Mouse (Mus musculus): ENCODE data around the gene Olfr92. TPM values are rescaled to one million over a fixed set of nuclear protein-coding genes. Genes with fewer than 3 reads are reported as not detected.

Olfr92 gene
- polyA plus RNA-seq, 1 experiment from 2014 or later: not detected

- Histone ChIP-seq H3K9me3 (ENCODE audit: control insufficient read depth, low read length) (no peaks in the 10 kb centered on the region), H3K4me2 (replicated peaks; ENCODE audit: low read depth) (no peak within 1 kb of the TSS), H3K36me3 (ENCODE audit: control insufficient read depth, insufficient read depth, low read length) (no peaks in the 10 kb centered on the region), H3K9ac (ENCODE audit: low read length) (no peak within 1 kb of the TSS), H3K4me1 (replicated peaks; ENCODE audit: control insufficient read depth, insufficient read depth) (no peaks in the 10 kb centered on the region), H3K27ac (replicated peaks) (no peak within 1 kb of the TSS), H3K27me3 (ENCODE audit: control insufficient read depth, insufficient read depth, low read length) (no peaks in the 10 kb centered on the region), H3K4me3 (ENCODE audit: low read depth, low read length) (no peak within 1 kb of the TSS)
- DNase-seq (ENCODE audit: low spot score) (no peak), ATAC-seq (ENCODE audit: low FRiP score, low TSS enrichment) (no peak)
- TF ChIP-seq EP300 (optimal IDR thresholded peaks at IDR 0.05) (no peak), CTCF (IDR thresholded peaks at IDR 0.05; ENCODE audit: low read depth) (no peak)
Measured at GRCm38 (mm10) chr17:37088399-37088798, 31.5 kb downstream of the Olfr92 start, which contains the start of gene Olfr90. TSS of gene Olfr90 (minus strand) at chr17:37088499.

- TF ChIP-seq EP300 (optimal IDR thresholded peaks at IDR 0.05) (no peak), CTCF (IDR thresholded peaks at IDR 0.05; ENCODE audit: low read depth) (no peak)
- H3K9ac ChIP-seq (ENCODE audit: low read length): no peak overlapping the region
- no peak for DNase-seq (ENCODE audit: low spot score)
- no peak overlapping the region for H3K4me3 ChIP-seq (ENCODE audit: low read depth, low read length)
- no peak overlapping the region for H3K4me2 ChIP-seq (replicated peaks; ENCODE audit: low read depth)
- H3K27ac ChIP-seq (replicated peaks): no peak overlapping the region
- WGBS: 68% methylated on average over 10 of the region's 10 CpGs
- no peaks in the 10 kb centered on the region for H3K36me3 ChIP-seq (ENCODE audit: control insufficient read depth, insufficient read depth, low read length)
- no peak for ATAC-seq (ENCODE audit: low FRiP score, low TSS enrichment)
- H3K27me3 ChIP-seq (ENCODE audit: control insufficient read depth, insufficient read depth, low read length): no peaks in the 10 kb centered on the region
- H3K4me1 ChIP-seq (replicated peaks; ENCODE audit: control insufficient read depth, insufficient read depth): no peaks in the 10 kb centered on the region
- no peaks in the 10 kb centered on the region for H3K9me3 ChIP-seq (ENCODE audit: control insufficient read depth, low read length)
Measured at GRCm38 (mm10) chr17:37085545-37085944, 34.3 kb downstream of the Olfr92 start.

GRCm38 (mm10) chr17:37084632-37085031 is 35.3 kb downstream of the Olfr92 start:
- no peak overlapping the region for H3K4me2 ChIP-seq (replicated peaks; ENCODE audit: low read depth)
- H3K27me3 ChIP-seq (ENCODE audit: control insufficient read depth, insufficient read depth, low read length): no peaks in the 10 kb centered on the region
- H3K4me1 ChIP-seq (replicated peaks; ENCODE audit: control insufficient read depth, insufficient read depth): no peaks in the 10 kb centered on the region
- no peak overlapping the region for H3K4me3 ChIP-seq (ENCODE audit: low read depth, low read length)
- no peak for DNase-seq (ENCODE audit: low spot score)
- no peak overlapping the region for H3K27ac ChIP-seq (replicated peaks)
- no peak for ATAC-seq (ENCODE audit: low FRiP score, low TSS enrichment)
- TF ChIP-seq CTCF (IDR thresholded peaks at IDR 0.05; ENCODE audit: low read depth) (peak; percentile 61), EP300 (optimal IDR thresholded peaks at IDR 0.05) (no peak)
- no peaks in the 10 kb centered on the region for H3K36me3 ChIP-seq (ENCODE audit: control insufficient read depth, insufficient read depth, low read length)
- WGBS: 71% methylated on average over 5 of the region's 5 CpGs
- no peak overlapping the region for H3K9ac ChIP-seq (ENCODE audit: low read length)
- no peaks in the 10 kb centered on the region for H3K9me3 ChIP-seq (ENCODE audit: control insufficient read depth, low read length)

GRCm38 (mm10) chr17:37083327-37083726 is 36.6 kb downstream of the Olfr92 start:
- WGBS: 2% methylated on average over 8 of the region's 8 CpGs
- ATAC-seq (ENCODE audit: low FRiP score, low TSS enrichment): peak; percentile 76
- Histone ChIP-seq H3K4me2 (replicated peaks; ENCODE audit: low read depth) (no peak overlapping the region), H3K27me3 (ENCODE audit: control insufficient read depth, insufficient read depth, low read length) (no peaks in the 10 kb centered on the region), H3K9me3 (ENCODE audit: control insufficient read depth, low read length) (no peaks in the 10 kb centered on the region), H3K4me3 (ENCODE audit: low read depth, low read length) (no peak overlapping the region), H3K36me3 (ENCODE audit: control insufficient read depth, insufficient read depth, low read length) (no peaks in the 10 kb centered on the region), H3K9ac (ENCODE audit: low read length) (no peak overlapping the region), H3K4me1 (replicated peaks; ENCODE audit: control insufficient read depth, insufficient read depth) (no peaks in the 10 kb centered on the region), H3K27ac (replicated peaks) (no peak overlapping the region)
- peak; percentile 85 for DNase-seq (ENCODE audit: low spot score)
- TF ChIP-seq CTCF (IDR thresholded peaks at IDR 0.05; ENCODE audit: low read depth) (peak; percentile 96), EP300 (optimal IDR thresholded peaks at IDR 0.05) (no peak)

- Histone ChIP-seq H3K9ac (ENCODE audit: low read length) (no peak overlapping the region), H3K36me3 (ENCODE audit: control insufficient read depth, insufficient read depth, low read length) (no peaks in the 10 kb centered on the region; the same call in 1 of the 2 replicates), H3K4me3 (ENCODE audit: low read depth, low read length) (no peak overlapping the region), H3K9me3 (ENCODE audit: control insufficient read depth, low read length) (no peaks in the 10 kb centered on the region), H3K27ac (replicated peaks) (no peak overlapping the region), H3K4me1 (replicated peaks; ENCODE audit: control insufficient read depth, insufficient read depth) (no peaks in the 10 kb centered on the region), H3K4me2 (replicated peaks; ENCODE audit: low read depth) (no peak overlapping the region), H3K27me3 (ENCODE audit: control insufficient read depth, insufficient read depth, low read length) (no peaks in the 10 kb centered on the region)
- DNase-seq (ENCODE audit: low spot score) (no peak), ATAC-seq (ENCODE audit: low FRiP score, low TSS enrichment) (no peak)
- TF ChIP-seq EP300 (optimal IDR thresholded peaks at IDR 0.05): no peak
- 81% methylated on average over 4 of the region's 4 CpGs for WGBS
Measured at GRCm38 (mm10) chr17:37081659-37082058, 38.2 kb downstream of the Olfr92 start.

DNA sequence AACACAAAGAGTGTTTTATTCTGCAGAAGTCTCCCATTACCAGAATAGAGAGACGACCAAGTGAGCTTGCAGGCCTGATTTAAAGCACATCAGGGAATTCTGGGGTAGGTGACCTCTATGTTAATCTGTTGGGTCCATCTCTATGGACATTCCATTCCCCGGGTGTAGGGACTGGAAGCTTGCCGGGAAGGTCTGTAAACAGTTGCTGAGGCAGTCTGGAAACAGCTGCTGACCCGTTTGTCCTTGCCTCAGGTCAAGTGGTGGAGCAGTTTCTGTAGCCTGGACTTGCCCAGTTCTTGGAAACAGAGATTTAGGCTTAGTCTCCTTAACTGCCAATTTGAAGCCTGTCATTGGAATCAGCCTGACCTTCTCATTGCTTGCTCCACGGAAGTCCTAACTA is 39.8 kb downstream of the Olfr92 start:
- no peaks in the 10 kb centered on the region for H3K9me3 ChIP-seq (ENCODE audit: control insufficient read depth, low read length)
- 12% methylated on average over 5 of the region's 5 CpGs for WGBS
- no peaks in the 10 kb centered on the region for H3K4me1 ChIP-seq (replicated peaks; ENCODE audit: control insufficient read depth, insufficient read depth)
- ATAC-seq (ENCODE audit: low FRiP score, low TSS enrichment): no peak
- TF ChIP-seq EP300 (optimal IDR thresholded peaks at IDR 0.05): no peak
- no peak for TF ChIP-seq CTCF (IDR thresholded peaks at IDR 0.05; ENCODE audit: low read depth)
- no peak for DNase-seq (ENCODE audit: low spot score)
- H3K36me3 ChIP-seq (ENCODE audit: control insufficient read depth, insufficient read depth, low read length): peaks cover 3% of the 10 kb centered on the region; the same call in 1 of the 2 replicates
- H3K27me3 ChIP-seq (ENCODE audit: control insufficient read depth, insufficient read depth, low read length): no peaks in the 10 kb centered on the region
- H3K27ac ChIP-seq (replicated peaks): no peak overlapping the region
- no peak overlapping the region for H3K4me2 ChIP-seq (replicated peaks; ENCODE audit: low read depth)
- no peak overlapping the region for H3K4me3 ChIP-seq (ENCODE audit: low read depth, low read length)
- no peak overlapping the region for H3K9ac ChIP-seq (ENCODE audit: low read length)
